Mouse (Mus musculus) subcutaneous adipose tissue, adult 2 months (tissue): ENCODE data around the gene Wfdc8. TPM values are rescaled to one million over a fixed set of nuclear protein-coding genes. Genes with fewer than 3 reads are reported as not detected.

Experiments
- polyA plus RNA-seq: library from polyadenylated mRNA; depleted of rRNA; stranded (reverse); fragments of >200 nt; gene quantifications from 2 replicates; pipeline ENCODE4 v1.2.3, GENCODE M21; 2012; ENCODE audit warnings: low replicate concordance; rRNA removed

Wfdc8 gene
- 0.62 TPM in 1 of 2 replicates, not detected in the other for polyA plus RNA-seq

DNA sequence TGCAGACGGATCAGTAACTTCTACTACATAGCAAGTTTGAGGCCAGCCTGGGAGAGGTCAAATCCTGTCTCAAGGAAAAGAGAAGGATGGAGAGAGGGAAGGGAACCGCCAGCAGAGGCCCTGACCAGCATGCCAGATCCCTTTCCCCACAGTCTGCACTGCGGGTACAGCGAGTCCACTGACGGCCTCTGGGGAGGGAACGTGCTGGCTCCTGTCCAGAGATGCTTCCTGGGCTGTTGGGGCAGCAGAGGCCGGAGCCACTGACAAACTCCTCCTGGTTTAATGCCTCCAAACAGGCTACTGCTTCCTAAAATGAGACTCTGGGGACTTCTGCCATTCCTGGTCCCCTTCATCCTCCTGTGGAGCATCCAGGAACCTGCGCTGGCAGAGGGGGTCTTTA lies at the start of gene Wfdc8, which contains the start of gene Wfdc6b:
Gene Wfdc8 (minus strand): TSS at position 156 of the 400 bp plus-strand sequence.
Gene Wfdc6b (plus strand): TSS at position 52 of the 400 bp plus-strand sequence.

GRCm38 (mm10) chr2:164656483-164656882 lies 43.1 kb upstream of the Wfdc8 start, which contains the start of gene Wfdc9:
Wfdc9 (minus strand) TSS chr2:164656583.

DNA sequence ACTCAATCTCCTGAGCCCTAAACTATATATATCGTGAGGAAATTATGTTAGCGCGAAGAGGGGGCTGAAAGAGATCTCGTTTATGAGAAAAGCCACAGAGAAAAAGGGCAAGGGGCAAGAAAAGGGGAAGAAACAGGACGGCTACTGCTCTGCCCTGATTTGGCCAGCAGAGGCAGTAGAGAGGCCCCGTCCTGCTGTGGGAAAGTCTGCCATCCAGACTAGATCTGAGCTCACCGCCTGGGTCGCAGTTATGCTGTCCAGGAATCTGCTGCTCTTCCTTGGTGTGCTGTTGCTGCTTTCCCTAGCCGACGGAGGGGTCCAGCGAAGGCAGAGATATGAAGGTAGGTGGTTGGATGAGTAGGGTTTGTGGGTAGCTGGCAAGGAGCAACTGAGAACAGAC lies 42.4 kb upstream of the Wfdc8 start, which contains the start of gene Wfdc10:
Gene Wfdc10 (plus strand): TSS at position 189 of the 400 bp plus-strand sequence.

GRCm38 (mm10) chr2:164638696-164639095 lies 25.3 kb upstream of the Wfdc8 start, which contains the start of gene Wfdc16:
Wfdc16 (minus strand) TSS chr2:164638796.

DNA sequence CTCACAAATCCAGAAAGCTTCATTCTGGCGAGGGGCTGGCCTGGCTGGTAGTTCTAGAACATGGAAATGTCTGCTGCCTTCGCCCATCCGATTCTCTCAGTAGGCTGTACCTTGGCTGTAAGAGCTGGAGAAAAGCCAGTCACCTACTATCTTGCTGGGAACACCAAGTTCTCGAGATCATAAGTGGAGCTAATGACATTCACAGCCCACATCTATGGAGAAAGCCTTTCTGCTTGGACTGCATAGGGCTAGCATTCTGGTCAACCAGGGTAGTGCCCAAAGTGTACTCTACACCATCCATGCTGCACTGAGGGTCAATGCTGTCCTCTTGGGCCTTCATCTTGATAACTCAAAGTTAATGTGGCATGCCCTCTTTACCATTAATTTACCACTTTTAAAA lies 19.9 kb downstream of the Wfdc8 start, which contains the start of gene Eppin:
Gene Eppin (minus strand): TSS at position 101 of the 400 bp plus-strand sequence.

DNA sequence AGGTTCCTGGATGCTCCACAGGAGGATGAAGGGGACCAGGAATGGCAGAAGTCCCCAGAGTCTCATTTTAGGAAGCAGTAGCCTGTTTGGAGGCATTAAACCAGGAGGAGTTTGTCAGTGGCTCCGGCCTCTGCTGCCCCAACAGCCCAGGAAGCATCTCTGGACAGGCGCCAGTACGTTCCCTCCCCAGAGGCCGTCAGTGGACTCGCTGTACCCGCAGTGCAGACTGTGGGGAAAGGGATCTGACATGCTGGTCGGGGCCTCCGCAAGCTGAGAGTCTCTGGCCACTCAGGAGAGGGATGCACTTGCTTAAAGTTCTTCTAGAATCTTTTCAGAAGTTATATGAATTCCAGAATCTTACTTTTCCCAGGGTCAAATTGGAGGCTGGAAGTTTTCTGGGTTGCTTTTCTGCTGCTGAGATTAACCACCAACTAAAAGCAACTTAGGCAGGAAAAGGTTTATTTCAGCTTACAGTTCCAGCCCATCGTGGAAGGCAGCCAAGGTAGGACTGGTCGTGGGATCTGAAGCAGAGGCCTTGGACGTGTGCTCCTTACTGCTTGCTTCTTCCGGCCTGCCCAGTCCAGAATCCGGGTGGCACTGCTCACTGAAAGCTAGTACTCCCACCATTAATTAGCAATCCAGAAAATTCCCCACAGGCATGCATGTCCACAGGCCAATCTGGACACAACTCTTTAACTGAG lies 28.3 kb downstream of the Wfdc8 start, which contains the start of gene Wfdc6a:
Gene Wfdc6a (minus strand): TSS at position 423 of the 701 bp plus-strand sequence.

GRCm38 (mm10) chr2:164573359-164573758 lies 40.1 kb downstream of the Wfdc8 start, which contains the start of gene Spint3:
Spint3 (minus strand) TSS chr2:164573459.

DNA sequence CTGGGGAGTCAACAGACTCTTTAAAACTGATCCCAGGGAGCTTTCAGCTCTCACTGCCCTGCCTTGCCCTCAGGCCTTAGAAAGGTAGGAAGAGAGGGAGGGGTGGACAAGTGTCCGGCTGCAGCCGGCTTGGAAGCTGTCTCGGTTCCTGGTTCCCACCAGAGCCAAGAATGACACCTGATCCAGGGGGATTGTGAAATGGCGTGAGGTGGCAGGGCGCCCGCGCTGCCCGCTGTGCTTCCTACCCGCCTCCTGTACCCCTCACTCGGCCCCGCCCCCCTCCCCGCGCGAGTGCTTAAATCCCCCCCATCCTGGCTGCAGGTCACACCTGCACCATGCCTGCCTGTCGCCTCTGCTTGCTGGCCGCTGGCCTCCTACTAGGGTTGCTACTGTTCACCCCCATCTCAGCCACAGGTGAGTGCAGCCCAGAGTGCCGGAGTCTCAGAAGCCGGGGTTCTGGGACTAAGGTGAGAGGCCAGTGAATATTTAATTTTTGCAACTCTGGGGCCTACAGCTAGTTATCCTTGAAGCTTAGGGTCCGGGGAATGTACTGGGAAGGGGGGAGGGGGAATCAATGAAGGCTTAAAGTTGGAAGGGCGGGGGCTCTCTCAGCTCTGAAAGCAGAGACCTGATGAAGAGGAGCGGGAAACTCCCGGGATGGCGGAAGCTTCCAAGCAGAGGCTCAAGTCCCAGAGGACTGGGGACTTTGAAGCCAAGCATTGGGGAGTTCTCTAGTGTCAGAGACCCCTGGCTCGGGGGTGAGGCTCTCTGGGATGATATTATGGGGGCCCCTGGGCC lies 50.8 kb downstream of the Wfdc8 start, which contains the start of gene Wfdc2:
Gene Wfdc2 (plus strand): TSS at position 23 of the 798 bp plus-strand sequence.

Other genes with a start within 250 kb of the Wfdc8 start
- 12.5 and 17.4 TPM in 2 replicates for gene Slpi, start 224.5 kb downstream of the Wfdc8 start, polyA plus RNA-seq
- gene Rbpjl, start 210.5 kb downstream of the Wfdc8 start, polyA plus RNA-seq = not detected in 2 replicates
- 0.42 and 1.4 TPM in 2 replicates for gene Matn4, start 208.5 kb downstream of the Wfdc8 start, polyA plus RNA-seq
- gene Sdc4, start 169.7 kb downstream of the Wfdc8 start, polyA plus RNA-seq = 23.4 and 58.2 TPM in 2 replicates
- gene Sys1, start 156.7 kb downstream of the Wfdc8 start, polyA plus RNA-seq = 92.6 and 114 TPM in 2 replicates
- gene Gm20458, start 152.7 kb downstream of the Wfdc8 start, polyA plus RNA-seq = 9.2 and 40.8 TPM in 2 replicates
- gene Trp53tg5, start 139.9 kb downstream of the Wfdc8 start, polyA plus RNA-seq = not detected in 2 replicates
- 55.8 and 81.1 TPM in 2 replicates for gene Dbndd2, start 127.5 kb downstream of the Wfdc8 start, polyA plus RNA-seq
- gene Pigt, start 116.1 kb downstream of the Wfdc8 start, polyA plus RNA-seq = 101 and 156 TPM in 2 replicates
- 0.20 and 463 TPM in 2 replicates for gene Wfdc2, start 51.2 kb downstream of the Wfdc8 start, polyA plus RNA-seq
- 0.57 TPM in 1 of 2 replicates, not detected in the other for gene Spint3, start 40.2 kb downstream of the Wfdc8 start, polyA plus RNA-seq
- gene Wfdc6a, start 28.2 kb downstream of the Wfdc8 start, polyA plus RNA-seq = 0.18 TPM in 1 of 2 replicates, not detected in the other
- 0.98 TPM in 1 of 2 replicates, not detected in the other for gene Eppin, start 20.0 kb downstream of the Wfdc8 start, polyA plus RNA-seq
- gene Wfdc6b, start 104 bp downstream of the Wfdc8 start, polyA plus RNA-seq = 0.24 TPM in 1 of 2 replicates, not detected in the other
- gene Wfdc16, start 25.2 kb upstream of the Wfdc8 start, polyA plus RNA-seq = 0.76 TPM in 1 of 2 replicates, not detected in the other
- 1.4 and 18.5 TPM in 2 replicates for gene Wfdc10, start 42.4 kb upstream of the Wfdc8 start, polyA plus RNA-seq
- 0.30 TPM in 1 of 2 replicates, not detected in the other for gene Wfdc9, start 43.0 kb upstream of the Wfdc8 start, polyA plus RNA-seq
- gene Wfdc11, start 60.5 kb upstream of the Wfdc8 start, polyA plus RNA-seq = not detected in 2 replicates
- gene Wfdc13, start 71.5 kb upstream of the Wfdc8 start, polyA plus RNA-seq = 0.11 and 2.3 TPM in 2 replicates
- not detected in 2 replicates for gene Spint4, start 84.9 kb upstream of the Wfdc8 start, polyA plus RNA-seq
- not detected in 2 replicates for gene Spint5, start 101.7 kb upstream of the Wfdc8 start, polyA plus RNA-seq
- 0.32 and 2.2 TPM in 2 replicates for gene Wfdc3, start 132.3 kb upstream of the Wfdc8 start, polyA plus RNA-seq
- 17.5 and 56.8 TPM in 2 replicates for gene Dnttip1, start 132.4 kb upstream of the Wfdc8 start, polyA plus RNA-seq
- 17.6 and 48.9 TPM in 2 replicates for gene Ube2c, start 156.3 kb upstream of the Wfdc8 start, polyA plus RNA-seq
- 1.2 and 1.9 TPM in 2 replicates for gene Tnnc2, start 166.3 kb upstream of the Wfdc8 start, polyA plus RNA-seq
- 42.9 and 43.3 TPM in 2 replicates for gene Snx21, start 172.2 kb upstream of the Wfdc8 start, polyA plus RNA-seq
- 34.8 and 35.5 TPM in 2 replicates for gene Acot8, start 191.3 kb upstream of the Wfdc8 start, polyA plus RNA-seq
- gene Zswim3, start 191.5 kb upstream of the Wfdc8 start, polyA plus RNA-seq = 3.8 and 4.6 TPM in 2 replicates
- 10.9 and 14.6 TPM in 2 replicates for gene Zswim1, start 209.1 kb upstream of the Wfdc8 start, polyA plus RNA-seq
- 0.16 and 0.33 TPM in 2 replicates for gene Spata25, start 214.9 kb upstream of the Wfdc8 start, polyA plus RNA-seq
- 400 and 457 TPM in 2 replicates for gene Ctsa, start 219.2 kb upstream of the Wfdc8 start, polyA plus RNA-seq
- 11.6 and 15.4 TPM in 2 replicates for gene Neurl2, start 219.8 kb upstream of the Wfdc8 start, polyA plus RNA-seq
- 463 and 530 TPM in 2 replicates for gene Pltp, start 244.1 kb upstream of the Wfdc8 start, polyA plus RNA-seq